Mouse (Mus musculus): ENCODE results near the gene Apc2.

DNA sequence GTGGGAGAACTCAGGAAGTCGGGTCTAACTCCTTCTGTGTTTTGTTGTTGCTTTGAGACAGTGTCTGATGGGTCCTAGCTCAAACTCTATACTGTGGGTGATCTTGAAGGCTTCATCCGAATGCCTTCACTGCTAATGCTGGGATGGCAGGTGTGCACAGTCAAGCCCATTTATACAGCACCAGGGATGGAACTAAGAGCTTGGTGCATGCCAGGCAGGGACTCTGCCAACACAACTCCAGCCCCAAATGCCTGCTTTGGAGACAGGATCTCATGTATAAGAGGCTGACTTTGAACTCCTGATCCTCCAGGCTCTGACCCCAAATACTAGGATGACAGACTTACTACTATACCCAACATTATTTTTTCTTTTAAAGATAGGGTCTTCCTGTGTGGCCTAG, 45.7 kb upstream of the Apc2 start:
- TF ChIP-seq POLR2A (IDR thresholded peaks at IDR 0.05; ENCODE audit: borderline replicate concordance, extremely low read depth, low read depth, low read length), result no peak
- TF ChIP-seq CTCF (IDR thresholded peaks at IDR 0.05; ENCODE audit: insufficient read depth, low read length), result no peak
